Mouse (Mus musculus): Measurements from ENCODE around the gene Herc1.

DNA sequence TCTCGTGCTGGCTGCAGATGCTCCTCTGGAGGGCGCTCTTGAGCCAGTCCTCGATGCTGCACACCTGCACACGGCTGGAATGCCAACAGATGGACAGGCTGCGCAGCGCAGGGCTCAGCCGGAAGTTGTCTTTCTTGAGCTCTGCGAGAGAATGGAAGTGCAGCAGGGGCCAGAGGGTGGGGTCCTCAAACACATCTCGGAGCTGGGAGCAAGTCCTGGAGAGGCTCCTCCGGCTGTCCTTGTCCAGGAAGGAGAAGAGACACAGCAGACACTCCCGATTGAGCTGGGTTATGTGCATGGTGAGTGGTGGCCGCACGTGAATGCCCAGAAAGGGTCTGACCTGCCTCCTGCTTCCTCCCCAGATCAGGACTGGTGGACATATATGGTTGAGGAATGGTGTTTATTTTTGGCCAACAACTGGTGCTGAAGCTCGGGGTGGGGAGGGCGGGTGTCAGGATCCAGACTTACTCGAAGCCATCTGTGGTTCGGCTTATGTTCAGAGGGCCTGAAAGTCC is 164.1 kb downstream of the Herc1 start, which contains the start of gene Fbxl22:
- TF ChIP-seq POLR2A (IDR thresholded peaks at IDR 0.05; ENCODE audit: extremely low read depth, insufficient read depth, low read length) (no peak), CTCF (IDR thresholded peaks at IDR 0.05; ENCODE audit: extremely low read depth, insufficient read depth, low read length) (peak; percentile 57)
